Mouse (Mus musculus) hindbrain, embryonic 16.5 days (tissue): Measurements from ENCODE around the gene Zfp69. TPM values are rescaled to one million over a fixed set of nuclear protein-coding genes. Genes with fewer than 3 reads are reported as not detected.

Experiments
- ATAC-seq: fragments of 200-750 bp; cut with Nextera tagmentation; 2 replicates; pipeline ENCODE4 v1.8.0; 2017; ENCODE audit warnings: moderate TSS enrichment, moderate library complexity
- H3K27ac ChIP-seq: fragments of 300-500 bp; sonication (generic); 2 replicates; pipeline ENCODE4 v1.5.1; 2014; ENCODE audit warnings: low read depth, mild to moderate bottlenecking, control low read depth, low read length, moderate library complexity
- H3K27me3 ChIP-seq: fragments of 300-500 bp; sonication (generic); replicated peaks from 2 replicates; pipeline ENCODE4 v1.6.1; 2014; ENCODE audit warnings: low read length; ENCODE audit not compliant: control insufficient read depth, insufficient read depth
- H3K36me3 ChIP-seq: fragments of 300-500 bp; sonication (generic); 2 replicates; pipeline ENCODE4 v1.6.1; 2014; ENCODE audit warnings: mild to moderate bottlenecking, low read length, moderate library complexity, mixed read lengths; ENCODE audit not compliant: control insufficient read depth, insufficient read depth
- H3K4me1 ChIP-seq: fragments of 300-500 bp; sonication (generic); 2 replicates; pipeline ENCODE4 v1.6.1; 2014; ENCODE audit warnings: low read depth, low read length; ENCODE audit not compliant: control insufficient read depth, insufficient read depth
- H3K4me2 ChIP-seq: fragments of 300-500 bp; sonication (generic); 2 replicates; pipeline ENCODE4 v1.6.1; 2014; ENCODE audit warnings: mild to moderate bottlenecking, low read length, control low read depth, moderate library complexity
- H3K4me3 ChIP-seq: fragments of 300-500 bp; sonication (generic); 2 replicates; pipeline ENCODE4 v1.5.1; 2014; ENCODE audit warnings: mild to moderate bottlenecking, low read length, control low read depth, moderate library complexity
- H3K9ac ChIP-seq: fragments of 300-500 bp; sonication (generic); 2 replicates; pipeline ENCODE4 v1.6.1; 2014; ENCODE audit warnings: low read depth, mild to moderate bottlenecking, control low read depth, low read length, moderate library complexity
- H3K9me3 ChIP-seq: fragments of 300-500 bp; sonication (generic); 2 replicates; pipeline ENCODE4 v1.6.1; 2014; ENCODE audit warnings: mild to moderate bottlenecking, low read length, moderate library complexity; ENCODE audit not compliant: control insufficient read depth
- whole genome bisulfite sequencing: fragments of 180-500 bp; shearing (Covaris S2); extraction: QIAGEN DNeasy Blood & Tissue Kit; methylation state at CpG from one replicate; pipeline ENCODE4 v1.1.7; 2014; 5-methylcytosine and 5-hydroxymethylcytosine counted together
- polyA plus RNA-seq: library from polyadenylated mRNA; unstranded; fragments of >200 nt; fragmentation: Nextera tagmentation; extraction: Ambion mirVana; gene quantifications from 2 replicates; pipeline ENCODE4 v1.2.1, GENCODE M21; 2015

The Zfp69 gene
- polyA plus RNA-seq, 1 experiment from 2014 or later, result 6.3 TPM

DNA sequence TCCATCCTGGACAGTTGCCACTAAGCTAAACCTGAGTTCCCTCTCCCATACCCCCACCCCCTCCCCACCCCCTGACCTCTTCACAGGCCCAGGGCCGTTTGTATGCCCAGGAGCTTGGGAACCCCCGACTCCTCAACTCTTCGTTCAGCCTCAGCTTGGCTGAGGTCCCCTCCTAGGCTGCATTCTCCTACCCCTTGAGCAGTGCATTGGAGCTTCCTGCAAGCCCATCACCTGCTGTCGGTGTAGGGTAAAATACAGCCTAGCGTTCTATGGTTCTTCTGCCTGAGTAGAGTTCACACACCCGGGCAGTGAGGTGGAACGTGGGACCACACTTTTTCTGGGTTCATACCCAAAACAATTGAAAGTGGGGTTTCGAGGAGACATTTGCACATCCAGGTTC is 38.1 kb downstream of the Zfp69 start:
- no peak for ATAC-seq
- no peak overlapping the region for H3K4me2 ChIP-seq
- no peaks in the 10 kb centered on the region for H3K27me3 ChIP-seq
- H3K4me1 ChIP-seq, result no peaks in the 10 kb centered on the region
- H3K9me3 ChIP-seq, result no peaks in the 10 kb centered on the region
- no peaks in the 10 kb centered on the region for H3K36me3 ChIP-seq
- H3K4me3 ChIP-seq, result no peak overlapping the region
- H3K9ac ChIP-seq, result no peak overlapping the region
- H3K27ac ChIP-seq, result no peak overlapping the region
- WGBS, result 73% methylated on average over 8 of the region's 8 CpGs

DNA sequence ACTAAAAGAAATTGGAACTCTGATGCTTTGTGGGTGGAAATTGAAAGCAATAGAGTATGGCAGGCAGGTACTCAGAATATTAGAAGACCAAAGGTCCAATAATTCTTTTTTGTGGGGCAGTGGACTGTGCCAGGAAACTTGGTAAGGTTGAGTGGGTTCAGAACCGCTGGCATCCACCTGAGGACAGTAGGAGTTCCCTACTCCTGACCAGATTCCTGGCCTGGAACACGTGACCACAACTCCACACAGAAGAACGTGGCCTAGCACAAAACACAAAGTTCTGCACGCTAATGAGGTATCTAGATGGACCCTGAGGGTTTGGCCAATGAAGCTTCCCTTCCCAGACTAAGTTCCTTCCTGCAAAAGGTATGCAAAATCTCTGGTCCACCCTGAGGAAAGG is 38.6 kb downstream of the Zfp69 start:
- no peaks in the 10 kb centered on the region for H3K36me3 ChIP-seq
- no peaks in the 10 kb centered on the region for H3K27me3 ChIP-seq
- no peak overlapping the region for H3K4me3 ChIP-seq
- H3K9me3 ChIP-seq, result no peaks in the 10 kb centered on the region
- no peak overlapping the region for H3K9ac ChIP-seq
- H3K4me2 ChIP-seq, result no peak overlapping the region
- WGBS, result 60% methylated on average over 4 of the region's 4 CpGs
- no peak overlapping the region for H3K27ac ChIP-seq
- H3K4me1 ChIP-seq, result no peaks in the 10 kb centered on the region
- ATAC-seq, result no peak

DNA sequence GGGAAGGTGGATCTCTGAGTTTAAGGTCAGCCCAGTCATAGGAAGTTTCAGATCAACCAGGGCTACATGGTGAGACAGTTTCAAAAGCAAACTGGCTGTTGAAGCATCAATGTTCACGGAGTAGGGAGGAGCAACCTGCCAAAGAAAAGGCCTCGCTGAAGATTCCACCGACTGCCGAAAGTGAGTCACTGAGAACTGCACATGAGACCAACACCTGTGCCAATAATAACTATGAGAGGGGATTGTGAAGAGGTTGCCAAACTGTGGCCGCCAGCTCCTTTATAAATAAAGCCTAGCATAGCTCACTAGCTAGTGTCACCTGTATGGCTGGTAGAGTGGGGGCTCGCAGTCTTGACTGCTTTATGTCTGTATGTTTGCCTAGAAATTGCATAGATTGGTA is 40.4 kb downstream of the Zfp69 start:
- no peak overlapping the region for H3K4me2 ChIP-seq
- H3K27ac ChIP-seq, result no peak overlapping the region
- H3K9ac ChIP-seq, result no peak overlapping the region
- H3K4me1 ChIP-seq, result no peaks in the 10 kb centered on the region
- H3K27me3 ChIP-seq, result no peaks in the 10 kb centered on the region
- no peaks in the 10 kb centered on the region for H3K36me3 ChIP-seq
- WGBS, result 83% methylated on average over 6 of the region's 6 CpGs
- no peak overlapping the region for H3K4me3 ChIP-seq
- ATAC-seq, result no peak
- no peaks in the 10 kb centered on the region for H3K9me3 ChIP-seq

DNA sequence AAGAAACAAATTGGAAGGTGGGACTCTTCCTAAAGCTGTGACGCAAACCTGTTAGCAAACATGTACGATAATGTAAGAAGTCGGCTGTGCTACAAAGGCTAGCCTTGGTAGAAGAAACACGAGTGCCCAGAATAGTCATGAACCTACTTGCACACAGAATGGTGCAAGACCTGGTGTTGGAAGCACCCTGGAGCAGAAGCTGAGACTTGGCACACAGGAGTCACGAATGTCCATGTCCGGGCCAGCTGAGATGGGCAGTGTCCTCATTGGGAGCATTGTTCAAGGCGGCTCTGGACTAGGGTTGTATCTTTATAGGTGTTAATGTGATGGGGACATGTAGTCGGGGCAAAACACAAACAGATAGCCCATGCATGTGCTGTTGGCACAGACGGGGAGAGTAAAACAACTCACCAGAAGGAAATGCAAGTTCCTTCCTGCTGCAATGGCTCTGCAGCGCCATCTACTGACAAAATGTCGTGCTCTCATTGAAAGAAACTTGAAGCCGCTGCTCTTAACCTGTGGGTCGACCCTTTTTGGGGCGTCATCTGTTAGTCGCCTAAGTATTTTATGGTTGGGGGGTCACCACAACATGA is 41.8 kb downstream of the Zfp69 start:
- 33% methylated on average over 15 of the region's 15 CpGs for WGBS
- ATAC-seq, result peak; percentile 75
- Histone ChIP-seq H3K27ac (no peak overlapping the region), H3K36me3 (no peaks in the 10 kb centered on the region), H3K9ac (no peak overlapping the region), H3K4me1 (no peaks in the 10 kb centered on the region), H3K9me3 (no peaks in the 10 kb centered on the region), H3K4me3 (no peak overlapping the region), H3K27me3 (no peaks in the 10 kb centered on the region), H3K4me2 (no peak overlapping the region)

DNA sequence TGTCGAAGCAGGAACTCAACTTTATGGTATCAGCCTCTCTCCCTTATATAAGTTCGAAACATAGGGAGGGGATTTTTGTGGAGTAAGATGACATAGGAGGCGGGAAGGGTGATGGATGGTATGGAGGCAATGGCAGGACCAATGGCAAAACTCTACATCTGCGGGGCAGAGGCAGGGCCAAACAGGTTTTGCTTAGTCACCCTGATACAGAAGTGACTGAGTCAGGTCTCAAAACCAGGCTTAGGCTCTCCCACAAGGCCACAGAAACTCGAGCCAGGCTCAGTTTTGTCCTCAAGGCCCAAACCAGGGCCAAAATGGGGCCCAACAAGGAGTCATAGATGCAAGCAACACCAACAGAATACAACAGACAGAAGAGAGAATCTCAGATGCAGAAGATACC is 45.9 kb downstream of the Zfp69 start:
- H3K36me3 ChIP-seq, result no peaks in the 10 kb centered on the region
- no peak overlapping the region for H3K27ac ChIP-seq
- H3K27me3 ChIP-seq, result no peaks in the 10 kb centered on the region
- no peaks in the 10 kb centered on the region for H3K4me1 ChIP-seq
- no peak overlapping the region for H3K9ac ChIP-seq
- H3K9me3 ChIP-seq, result no peaks in the 10 kb centered on the region
- ATAC-seq, result no peak
- H3K4me2 ChIP-seq, result no peak overlapping the region
- H3K4me3 ChIP-seq, result no peak overlapping the region
- WGBS, result 74% methylated on average over 5 of the region's 5 CpGs

DNA sequence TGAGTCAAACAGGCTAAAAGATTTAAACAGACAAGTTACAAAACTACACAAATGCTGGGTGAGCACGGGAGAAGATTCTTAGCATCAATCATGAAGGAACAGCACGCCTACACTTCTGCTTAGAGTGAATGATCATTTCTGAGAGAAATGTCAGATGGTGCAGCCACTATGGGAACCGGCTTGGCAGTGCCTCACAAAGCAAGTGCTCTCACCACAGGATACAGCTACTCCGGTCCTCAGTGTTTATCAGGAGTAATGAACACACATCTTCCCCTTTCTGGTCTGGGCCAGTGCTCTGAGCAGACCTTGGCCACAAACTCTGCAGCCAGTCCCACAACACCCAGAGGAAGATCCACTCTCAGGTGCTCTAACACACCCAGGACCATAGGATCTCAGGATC is 47.0 kb downstream of the Zfp69 start:
- Histone ChIP-seq H3K9ac (no peak overlapping the region), H3K4me3 (no peak overlapping the region), H3K36me3 (no peaks in the 10 kb centered on the region), H3K4me2 (no peak overlapping the region), H3K27ac (no peak overlapping the region), H3K4me1 (no peaks in the 10 kb centered on the region), H3K27me3 (no peaks in the 10 kb centered on the region), H3K9me3 (no peaks in the 10 kb centered on the region)
- WGBS, result 67% methylated on average over 4 of the region's 4 CpGs
- ATAC-seq, result no peak

DNA sequence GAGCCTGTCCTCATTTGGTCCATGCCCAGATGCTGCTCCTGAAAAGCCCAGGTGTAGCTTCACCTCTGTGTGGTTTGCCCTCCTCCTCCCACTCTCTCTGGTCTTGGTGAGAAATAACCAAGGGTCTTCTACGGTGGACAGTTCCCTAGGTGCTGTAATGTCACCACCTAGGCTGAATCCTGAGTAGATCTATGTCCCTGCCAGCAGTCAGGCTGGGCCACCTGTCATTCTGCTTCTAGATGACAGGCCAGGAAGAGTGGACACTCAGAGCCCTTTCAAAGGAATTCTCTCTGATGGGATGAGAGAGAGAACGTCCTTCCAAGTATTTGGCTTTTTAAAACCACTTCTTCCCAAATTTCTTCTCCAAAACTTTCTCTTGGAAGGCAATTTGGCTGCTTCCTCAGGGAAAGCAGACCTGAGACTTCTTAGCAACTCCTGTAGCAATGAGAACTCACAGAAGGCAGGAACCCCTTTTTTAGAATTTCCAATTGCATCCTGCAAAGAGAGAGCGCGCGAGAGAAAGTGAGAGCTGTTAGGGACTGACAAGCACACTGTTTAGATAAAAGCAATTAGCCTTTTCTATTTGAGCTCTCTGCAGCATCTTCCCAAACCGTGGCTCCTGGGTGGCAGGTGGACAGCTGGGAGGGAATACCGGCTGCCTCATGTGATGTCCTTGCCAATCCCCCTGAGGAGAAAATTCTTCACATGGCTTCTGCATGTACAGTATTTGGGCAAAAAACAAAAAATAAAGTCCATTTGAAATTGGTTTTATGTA is 55.5 kb downstream of the Zfp69 start:
- no peak overlapping the region for H3K27ac ChIP-seq
- H3K9me3 ChIP-seq, result no peaks in the 10 kb centered on the region
- no peak overlapping the region for H3K9ac ChIP-seq
- H3K27me3 ChIP-seq, result no peaks in the 10 kb centered on the region
- no peak overlapping the region for H3K4me3 ChIP-seq
- H3K36me3 ChIP-seq, result no peaks in the 10 kb centered on the region
- no peaks in the 10 kb centered on the region for H3K4me1 ChIP-seq
- H3K4me2 ChIP-seq, result no peak overlapping the region
- WGBS, result 80% methylated on average over 7 of the region's 7 CpGs
- no peak for ATAC-seq

DNA sequence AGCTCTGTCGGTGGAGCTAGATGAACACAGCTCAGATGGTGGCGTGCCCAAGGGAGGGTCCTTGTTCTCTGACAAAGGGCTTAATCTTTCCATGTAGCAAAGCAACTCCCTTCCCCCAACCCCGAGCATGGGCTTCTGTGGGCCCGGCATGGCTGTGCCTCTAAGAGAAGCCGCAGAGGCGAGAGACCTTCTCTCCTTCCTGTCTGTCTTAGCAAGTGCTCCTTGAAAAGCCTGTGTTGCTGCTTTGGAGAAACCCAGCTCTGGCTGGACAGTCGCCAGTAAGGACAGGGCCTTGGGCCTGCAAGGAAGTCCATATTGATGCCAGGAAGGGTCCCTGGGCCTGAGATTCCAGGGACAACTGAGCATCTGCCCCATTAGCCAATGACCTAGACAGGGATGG is 56.3 kb downstream of the Zfp69 start:
- Histone ChIP-seq H3K9me3 (no peaks in the 10 kb centered on the region), H3K27ac (no peak overlapping the region), H3K4me2 (no peak overlapping the region), H3K36me3 (no peaks in the 10 kb centered on the region), H3K27me3 (no peaks in the 10 kb centered on the region), H3K4me3 (no peak overlapping the region), H3K4me1 (no peaks in the 10 kb centered on the region), H3K9ac (no peak overlapping the region)
- no peak for ATAC-seq
- WGBS, result 73% methylated on average over 7 of the region's 7 CpGs

DNA sequence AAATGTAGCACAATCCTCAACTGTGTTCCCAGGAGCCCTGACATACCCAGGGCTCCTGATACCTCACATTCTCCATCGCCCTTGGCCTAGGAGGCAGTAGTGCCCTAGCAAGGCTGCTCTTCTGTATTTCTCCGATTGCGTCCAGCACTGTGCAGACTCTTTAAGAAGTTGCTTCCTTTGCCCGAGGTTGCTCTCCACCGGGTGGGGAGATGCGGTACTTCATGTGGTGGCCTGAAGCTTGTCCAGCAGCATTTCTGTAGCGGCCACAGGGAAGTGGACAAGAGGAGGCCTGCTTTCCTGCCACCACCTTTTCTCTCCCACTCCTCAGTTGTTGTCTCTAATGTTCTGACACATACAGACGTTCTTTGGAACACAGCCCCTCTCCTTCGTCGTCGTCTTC is 56.9 kb downstream of the Zfp69 start:
- Histone ChIP-seq H3K27ac (no peak overlapping the region), H3K27me3 (no peaks in the 10 kb centered on the region), H3K9me3 (no peaks in the 10 kb centered on the region), H3K4me3 (no peak overlapping the region), H3K4me2 (no peak overlapping the region), H3K9ac (no peak overlapping the region), H3K4me1 (no peaks in the 10 kb centered on the region), H3K36me3 (no peaks in the 10 kb centered on the region)
- no peak for ATAC-seq
- WGBS, result 82% methylated on average over 11 of the region's 11 CpGs
